In genomic region chr13:9180221-9180620, GRCm38 (mm10) we compare ENCODE assay signal across 9 mouse cellular contexts.
DNase-seq lines count a peak whose midpoint lies in the region; ATAC-seq lines count a peak whose summit lies in the region.
"Had no signal": no experiment of that assay in that cellular context is flagged by ENCODE, and none has a peak within 500 bp of the region (broad histone marks: within the 10 kb centered on the region; RNA-seq: fewer than 3 reads in every experiment).

No protein-coding gene starts in this region.

- WGBS in heart, embryonic 13.5 days: 52% methylated on average over 11 of the region's 11 CpGs
- WGBS in limb, embryonic 10.5 days: 45% methylated on average over 11 of the region's 11 CpGs
- WGBS in forebrain, embryonic 12.5 days: 61% methylated on average over 11 of the region's 11 CpGs

- H3K36me3 ChIP-seq in heart, embryonic 13.5 days: peaks cover 9% of the 10 kb centered on the region; the same call in 1 of the 2 replicates
- peaks cover 10% of the 10 kb centered on the region for H3K36me3 ChIP-seq in limb, embryonic 10.5 days
- H3K36me3 ChIP-seq in forebrain, embryonic 12.5 days (replicated peaks): 0 out of 2 replicates have a peak, but pooled peaks cover 7% of the 10 kb centered on the region

- H3K27ac ChIP-seq in heart, embryonic 13.5 days (replicated peaks): no peak overlapping the region
- 0 out of 2 replicates have a peak overlapping the region, but pooled peaks have one; percentile 42 for H3K27ac ChIP-seq in limb, embryonic 10.5 days
- no peak overlapping the region for H3K27ac ChIP-seq in forebrain, embryonic 12.5 days

- peak; percentile 9 for DNase-seq in heart, adult 8-10 months (ENCODE audit: low spot score)
- no peak for DNase-seq in heart, postnatal 25 days (ENCODE audit: low spot score)
- DNase-seq in limb, embryonic 10.5 days (ENCODE audit: low spot score): no peak
- DNase-seq in natural killer cell, adult 2 months (ENCODE audit: low spot score in 2 of 2): peak; percentile 10 to 32
- DNase-seq in urinary bladder, postnatal 10 days (ENCODE audit: low spot score): no peak
- DNase-seq in retina, embryonic 14.5 days (ENCODE audit: low spot score): no peak
- DNase-seq: right cerebral cortex, adult 18-20 months had no signal

- peak overlapping the region; percentile 31 for H3K4me2 ChIP-seq in heart, embryonic 13.5 days
- no peak overlapping the region for H3K4me2 ChIP-seq in forebrain, embryonic 12.5 days

- no peaks in the 10 kb centered on the region for H3K27me3 ChIP-seq in heart, embryonic 13.5 days (replicated peaks)
- H3K27me3 ChIP-seq in limb, embryonic 10.5 days (ENCODE audit: low read depth, poor library complexity, severe bottlenecking): no peaks in the 10 kb centered on the region
- H3K27me3 ChIP-seq in forebrain, embryonic 12.5 days: no peaks in the 10 kb centered on the region

- 0 out of 2 replicates have a peak overlapping the region, but pooled peaks have one; percentile 8 for H3K4me3 ChIP-seq in heart, embryonic 13.5 days
- H3K4me3 ChIP-seq in limb, embryonic 10.5 days: no peak overlapping the region; the same call in 1 of the 2 replicates
- H3K4me3 ChIP-seq in forebrain, embryonic 12.5 days (replicated peaks): no peak overlapping the region

- no peaks in the 10 kb centered on the region for H3K9me3 ChIP-seq in heart, embryonic 13.5 days
- H3K9me3 ChIP-seq in limb, embryonic 10.5 days (replicated peaks): no peaks in the 10 kb centered on the region
- no peaks in the 10 kb centered on the region for H3K9me3 ChIP-seq in forebrain, embryonic 12.5 days

- ATAC-seq in heart, embryonic 13.5 days (ENCODE audit: extremely low read depth, insufficient number of reproducible peaks, low FRiP score, low TSS enrichment): no peak
- ATAC-seq in forebrain, embryonic 12.5 days (ENCODE audit: low FRiP score): no peak

- intact Hi-C loops in heart, postnatal 25 days (cut with DNase I): loop anchor here (5.0 to 10.0 kb wide), 2 partner anchors 97 to 385 kb away; partner anchors contain the start of gene Dip2c

- no peaks in the 10 kb centered on the region for H3K4me1 ChIP-seq in heart, embryonic 13.5 days
- H3K4me1 ChIP-seq in limb, embryonic 10.5 days: peaks cover 20% of the 10 kb centered on the region
- H3K4me1 ChIP-seq in forebrain, embryonic 12.5 days: no peaks in the 10 kb centered on the region

- no peak overlapping the region for H3K9ac ChIP-seq in heart, embryonic 13.5 days
- no peak overlapping the region for H3K9ac ChIP-seq in forebrain, embryonic 12.5 days

Comparison
In these comparisons a context has a peak if more than half of its experiments do, and no peak if none do; other contexts are left out.
1. DNase-seq: peak in heart, adult 8-10 months (single experiment) and natural killer cell, adult 2 months (2 of 2); none in heart, postnatal 25 days (single experiment), limb, embryonic 10.5 days (single experiment), urinary bladder, postnatal 10 days (single experiment) and retina, embryonic 14.5 days (single experiment).